Mouse (Mus musculus): ENCODE measurements around the gene Bpifb2.
"Not testable (repeated sequence)": the region's sequence is repeated elsewhere in the genome, so short reads cannot be mapped to it uniquely, and the experiment has no call there.

Gene Bpifb2

GRCm38 (mm10) chr2:153874745-153875144, at the start of gene Bpifb2:
TSS of gene Bpifb2 (plus strand) at chr2:153875045.
- DNase-seq (ENCODE audit: low spot score in 2 of 2): no peak

DNA sequence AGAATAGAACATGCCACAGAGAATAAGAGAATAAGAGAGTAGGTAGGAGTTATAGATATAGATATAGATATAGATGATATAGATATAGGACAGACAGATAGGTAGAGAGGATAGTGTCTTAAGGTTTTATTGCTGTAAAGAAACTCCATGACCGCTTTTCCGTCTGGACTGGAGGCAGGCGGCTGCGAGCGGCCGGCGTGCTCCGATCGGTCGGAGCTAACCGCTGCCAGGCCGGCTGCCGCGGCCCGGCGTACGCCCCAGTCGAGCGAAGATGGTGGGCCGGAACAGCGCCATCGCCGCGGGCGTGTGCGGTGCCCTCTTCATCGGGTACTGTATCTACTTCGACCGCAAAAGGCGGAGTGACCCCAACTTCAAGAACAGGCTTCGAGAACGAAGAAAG, 48.9 kb upstream of the Bpifb2 start:
- DNase-seq (ENCODE audit: low spot score in 2 of 2): not testable (repeated sequence)

GRCm38 (mm10) chr2:153827171-153827830, 47.5 kb upstream of the Bpifb2 start:
- no peak for DNase-seq (ENCODE audit: low spot score in 2 of 2)

- no peak for DNase-seq (ENCODE audit: low spot score in 2 of 2)
Observed at GRCm38 (mm10) chr2:153828704-153829103, 46.1 kb upstream of the Bpifb2 start.

GRCm38 (mm10) chr2:153833291-153833690, 41.6 kb upstream of the Bpifb2 start:
- DNase-seq (ENCODE audit: low spot score in 2 of 2): no peak

GRCm38 (mm10) chr2:153842854-153843253, 32.0 kb upstream of the Bpifb2 start:
- no peak for DNase-seq (ENCODE audit: low spot score in 2 of 2)

GRCm38 (mm10) chr2:153848389-153848788, 26.5 kb upstream of the Bpifb2 start:
- no peak for DNase-seq (ENCODE audit: low spot score in 2 of 2)

DNA sequence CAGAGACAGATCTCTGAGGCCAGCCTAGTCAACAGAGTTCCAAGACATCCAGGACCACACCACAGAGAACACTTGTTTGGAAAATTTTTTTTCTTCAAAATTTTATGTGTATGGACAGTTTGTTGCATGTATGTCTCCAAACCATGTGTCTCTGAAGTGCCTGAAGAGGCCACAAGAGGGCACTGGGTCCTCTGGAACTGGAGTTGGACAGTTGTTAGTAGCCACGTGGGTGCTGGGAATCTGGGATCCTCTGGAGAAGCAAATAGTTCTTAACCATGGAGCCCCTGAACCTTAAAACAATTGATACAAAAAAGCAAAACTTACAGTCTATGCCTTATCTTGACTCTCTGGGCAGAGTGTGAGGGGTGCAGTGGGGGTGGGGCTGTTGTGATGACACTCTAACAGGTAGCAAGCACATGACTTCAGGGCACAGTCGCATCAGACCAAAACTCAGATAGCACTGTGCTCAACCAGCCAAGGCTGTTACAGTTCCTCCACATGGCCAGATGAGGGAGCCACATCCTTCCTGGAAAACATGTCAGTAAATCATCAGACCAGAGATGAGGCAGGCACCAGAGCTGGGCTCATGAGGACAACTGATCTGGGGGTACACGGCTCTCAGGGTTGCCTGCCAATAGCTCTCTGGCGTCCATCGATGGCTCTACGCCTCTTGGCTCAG, 24.4 kb upstream of the Bpifb2 start:
- no peak for DNase-seq (ENCODE audit: low spot score in 2 of 2)

GRCm38 (mm10) chr2:153851030-153851360, 23.9 kb upstream of the Bpifb2 start:
- DNase-seq (ENCODE audit: low spot score in 2 of 2): peak; percentile 11 to 22

GRCm38 (mm10) chr2:153853544-153853943, 21.3 kb upstream of the Bpifb2 start:
- DNase-seq (ENCODE audit: low spot score in 2 of 2): no peak

GRCm38 (mm10) chr2:153859581-153859980, 15.3 kb upstream of the Bpifb2 start:
- DNase-seq (ENCODE audit: low spot score in 2 of 2): no peak

DNA sequence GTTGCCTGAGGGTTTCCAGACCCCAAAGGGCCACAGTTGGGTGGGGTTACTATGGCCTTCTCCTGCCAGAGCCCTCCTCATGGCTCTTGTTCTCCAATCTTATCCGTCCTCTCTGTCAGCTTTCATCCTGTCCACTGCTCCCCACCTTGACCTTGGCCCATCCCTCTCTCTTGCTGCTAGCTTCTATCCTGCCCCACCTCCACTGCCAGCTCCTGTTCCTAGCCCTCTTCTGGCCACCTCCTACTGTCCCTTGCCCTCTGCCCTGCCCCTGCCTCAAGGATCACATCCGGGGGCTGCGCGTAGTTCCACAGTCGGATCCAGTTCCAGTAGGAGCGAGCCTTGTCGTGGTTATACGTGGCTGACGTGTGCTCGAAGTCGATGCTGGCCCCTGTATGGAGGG, 14.5 kb upstream of the Bpifb2 start:
- no peak for DNase-seq (ENCODE audit: low spot score in 2 of 2)

GRCm38 (mm10) chr2:153860715-153861114, 14.1 kb upstream of the Bpifb2 start:
- DNase-seq (ENCODE audit: low spot score in 2 of 2): no peak

DNA sequence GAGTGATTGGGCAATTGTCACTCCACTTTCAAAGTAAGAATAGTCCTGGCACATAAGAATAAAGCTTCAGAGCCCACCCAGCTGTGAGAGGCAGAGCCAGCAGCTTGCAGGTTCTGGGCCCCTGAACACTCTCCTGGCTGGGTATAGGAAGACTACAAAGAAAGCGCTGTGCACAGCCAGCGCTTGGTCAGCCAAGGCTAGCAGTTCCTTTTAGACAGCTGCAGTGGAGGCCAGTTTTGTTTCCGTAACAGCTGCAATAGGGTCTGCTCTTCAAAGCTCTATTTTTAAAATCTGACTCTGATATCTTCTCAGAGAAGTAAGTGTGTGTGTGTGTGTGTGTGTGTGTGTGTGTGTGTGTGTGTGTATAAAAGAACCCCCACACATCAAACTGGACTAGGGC, 12.9 kb upstream of the Bpifb2 start:
- no peak for DNase-seq (ENCODE audit: low spot score in 2 of 2)

DNA sequence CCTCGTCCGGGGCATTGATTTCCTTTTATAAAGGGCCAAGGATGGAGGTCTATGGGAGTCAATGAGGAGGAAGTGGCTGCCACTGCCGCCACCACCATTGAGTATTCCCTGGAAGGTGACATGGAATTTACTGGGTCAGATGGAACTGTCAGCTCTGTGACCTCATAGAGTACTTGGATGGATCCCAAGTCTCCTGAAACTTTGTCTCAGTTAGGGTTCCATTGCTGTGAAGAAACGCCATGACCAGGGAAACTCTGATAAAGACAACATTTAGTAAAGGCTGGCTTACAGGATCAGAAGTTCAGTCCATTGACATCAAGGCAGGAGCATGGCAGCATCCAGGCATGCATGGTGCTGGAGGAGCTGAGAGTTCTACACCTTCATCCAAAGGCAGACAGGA, 3.9 kb upstream of the Bpifb2 start, which contains the start of gene Sun5:
Sun5 (minus strand) TSS at position 101 of the 400 bp plus-strand sequence.
- DNase-seq (ENCODE audit: low spot score in 2 of 2): no peak

DNA sequence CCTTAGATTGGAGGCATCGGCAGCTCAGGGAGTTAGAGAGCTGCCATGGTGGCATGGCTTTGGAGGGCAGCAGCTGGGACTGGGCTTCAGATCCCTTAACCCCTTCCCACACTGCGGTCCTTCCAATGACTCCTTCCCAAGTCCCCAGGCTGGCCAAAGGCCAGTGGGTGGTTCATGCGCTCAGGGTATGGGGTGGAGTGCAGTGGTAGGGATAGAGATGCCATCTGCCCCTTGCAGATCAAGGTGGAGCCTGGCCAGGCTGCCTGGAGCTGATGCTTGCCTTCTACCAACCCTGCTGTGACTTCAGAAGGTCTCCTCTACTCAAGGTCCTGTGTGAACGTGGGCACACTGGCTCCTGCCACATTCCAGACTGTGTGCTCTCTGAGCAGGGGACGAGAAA, 24.3 kb downstream of the Bpifb2 start:
- DNase-seq (ENCODE audit: low spot score in 2 of 2): no peak

DNA sequence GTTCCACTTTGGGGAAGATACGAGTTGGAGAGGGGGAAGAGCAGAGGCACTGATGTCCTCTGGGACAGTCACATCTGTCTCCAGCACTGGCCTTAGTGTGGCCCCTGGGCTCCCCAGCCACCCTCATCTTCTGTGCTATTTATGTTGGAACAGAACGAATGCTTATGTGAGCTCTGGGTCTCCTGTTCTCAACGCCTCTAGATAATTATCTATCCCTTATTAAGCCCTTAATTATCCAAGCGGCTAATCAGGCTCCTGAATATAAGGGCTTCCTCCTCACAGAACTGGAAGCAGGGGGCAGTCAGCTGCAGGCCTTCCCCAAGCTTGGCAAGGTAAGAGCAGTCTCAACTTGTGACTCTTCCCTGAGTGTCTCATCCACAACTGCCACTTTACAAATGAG, 25.2 kb downstream of the Bpifb2 start, which contains the start of gene Bpifb6:
Bpifb6 (plus strand) TSS at position 301 of the 400 bp plus-strand sequence.
- no peak for DNase-seq (ENCODE audit: low spot score in 2 of 2)

- DNase-seq (ENCODE audit: low spot score in 2 of 2): no peak
Observed at GRCm38 (mm10) chr2:153902726-153903125, 27.9 kb downstream of the Bpifb2 start.

GRCm38 (mm10) chr2:153906626-153907025, 31.8 kb downstream of the Bpifb2 start:
- DNase-seq (ENCODE audit: low spot score in 2 of 2): no peak

DNA sequence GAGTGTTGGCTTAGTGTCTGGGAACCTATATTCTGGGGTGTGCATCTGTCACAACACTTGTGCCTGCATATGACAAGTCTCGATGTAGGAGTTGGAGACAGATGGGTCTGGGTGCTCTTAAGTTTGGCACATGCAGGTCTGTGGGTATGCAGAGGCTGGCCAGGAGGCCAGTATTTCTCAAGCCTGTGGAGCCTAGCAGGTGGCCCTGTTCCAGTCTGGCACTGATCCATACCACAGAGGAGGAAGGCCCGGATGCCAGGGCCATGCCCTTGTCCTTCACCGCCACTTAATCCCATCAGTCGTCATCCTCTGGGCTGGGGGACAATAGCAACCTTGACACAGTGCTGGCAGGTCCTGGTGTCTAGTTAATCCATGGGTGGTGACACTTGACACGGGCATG, 39.3 kb downstream of the Bpifb2 start:
- DNase-seq (ENCODE audit: low spot score in 2 of 2): no peak

DNA sequence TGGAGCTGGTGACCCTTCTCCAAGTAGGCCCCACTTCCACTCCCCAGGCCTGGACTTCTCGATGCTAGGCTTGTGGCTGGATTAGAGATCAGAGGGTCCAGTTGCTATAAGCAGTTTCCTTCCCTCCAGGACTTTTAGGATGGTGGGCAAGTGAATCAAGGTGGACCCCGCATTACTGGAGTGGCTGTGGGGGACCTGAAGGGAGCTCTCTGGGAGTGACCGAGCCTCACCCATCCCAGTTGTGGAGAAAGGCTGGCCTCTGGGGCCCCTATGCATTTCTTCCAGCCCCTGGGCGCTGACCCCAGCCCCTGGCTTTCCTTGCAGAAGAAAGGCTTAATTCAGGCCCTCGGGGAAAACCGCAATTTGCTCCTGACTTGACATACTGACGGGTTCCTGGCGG, 43.1 kb downstream of the Bpifb2 start, which contains the start of gene Bpifb3:
Bpifb3 (plus strand) TSS at position 301 of the 400 bp plus-strand sequence.
- DNase-seq (ENCODE audit: low spot score in 2 of 2): no peak

GRCm38 (mm10) chr2:153921246-153921645, 46.4 kb downstream of the Bpifb2 start:
- DNase-seq (ENCODE audit: low spot score in 2 of 2): no peak

DNA sequence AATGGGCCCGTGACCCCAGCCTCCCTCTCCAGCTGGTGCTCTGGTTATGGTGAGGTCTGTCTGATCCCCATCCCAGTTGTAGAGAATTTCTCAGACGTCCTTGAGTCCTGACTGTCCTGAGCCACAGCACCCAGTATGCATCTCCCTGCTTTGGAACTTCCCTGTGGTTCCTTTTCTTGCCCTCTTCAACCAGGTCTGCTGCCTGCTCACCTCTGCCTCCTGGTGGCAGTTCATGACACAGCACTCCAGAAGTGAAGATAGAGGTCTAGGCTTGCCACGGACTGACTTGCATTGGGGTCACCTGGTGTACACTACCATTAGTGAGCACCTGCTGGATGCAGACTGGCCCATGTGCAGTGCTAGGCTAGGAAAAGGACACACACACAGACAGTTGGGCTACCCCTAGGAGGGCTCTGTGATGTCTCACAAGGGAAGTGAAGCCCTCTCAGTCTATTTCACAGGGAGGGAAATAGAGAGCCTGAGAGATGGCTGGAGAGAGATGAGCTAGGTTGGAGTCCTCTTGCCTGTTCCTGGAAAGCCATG, 55.1 kb downstream of the Bpifb2 start:
- peak; percentile 1 to 21 for DNase-seq (ENCODE audit: low spot score in 2 of 2)
